Mouse (Mus musculus): ENCODE results near the gene Itpripl1. TPM values are rescaled to one million over a fixed set of nuclear protein-coding genes. Genes with fewer than 3 reads are reported as not detected.
"Not testable (repeated sequence)": the region's sequence is repeated elsewhere in the genome, so short reads cannot be mapped to it uniquely, and the experiment has no call there.

Gene Itpripl1
- 1 to 10 TPM; 1.9 to 5.1 (median 3.6) TPM for total RNA-seq (2022)

- DNase-seq (ENCODE audit: low spot score in 2 of 2) = peak in 1 of 2 experiments; percentile 12
Measured at GRCm38 (mm10) chr2:127143158-127144063, at the start of gene Itpripl1. Itpripl1 (minus strand) TSS chr2:127143442.

- DNase-seq (ENCODE audit: low spot score in 2 of 2) = no peak
Measured at GRCm38 (mm10) chr2:127189574-127189973, 46.3 kb upstream of the Itpripl1 start.

GRCm38 (mm10) chr2:127182598-127183381, 39.5 kb upstream of the Itpripl1 start:
- DNase-seq (ENCODE audit: low spot score in 2 of 2) = peak; percentile 65 to 87

- not testable (repeated sequence) for DNase-seq (ENCODE audit: low spot score in 2 of 2)
Measured at GRCm38 (mm10) chr2:127166261-127166660, 23.0 kb upstream of the Itpripl1 start.

GRCm38 (mm10) chr2:127165675-127166074, 22.4 kb upstream of the Itpripl1 start:
- DNase-seq (ENCODE audit: low spot score in 2 of 2) = no peak

GRCm38 (mm10) chr2:127145699-127146098, 2.5 kb upstream of the Itpripl1 start:
- no peak for DNase-seq (ENCODE audit: low spot score in 2 of 2)

GRCm38 (mm10) chr2:127142577-127143157, 575 bp downstream of the Itpripl1 start:
- no peak for DNase-seq (ENCODE audit: low spot score in 2 of 2)

- no peak for DNase-seq (ENCODE audit: low spot score in 2 of 2)
Measured at GRCm38 (mm10) chr2:127142031-127142430, 1.2 kb downstream of the Itpripl1 start.

- no peak for DNase-seq (ENCODE audit: low spot score in 2 of 2)
Measured at GRCm38 (mm10) chr2:127140011-127140410, 3.2 kb downstream of the Itpripl1 start.

GRCm38 (mm10) chr2:127139605-127140004, 3.6 kb downstream of the Itpripl1 start:
- no peak for DNase-seq (ENCODE audit: low spot score in 2 of 2)

- DNase-seq (ENCODE audit: low spot score in 2 of 2) = no peak
Measured at GRCm38 (mm10) chr2:127139094-127139493, 4.1 kb downstream of the Itpripl1 start.

- no peak for DNase-seq (ENCODE audit: low spot score in 2 of 2)
Measured at GRCm38 (mm10) chr2:127138449-127138848, 4.8 kb downstream of the Itpripl1 start.

GRCm38 (mm10) chr2:127137838-127138420, 5.3 kb downstream of the Itpripl1 start:
- DNase-seq (ENCODE audit: low spot score in 2 of 2) = no peak

- no peak for DNase-seq (ENCODE audit: low spot score in 2 of 2)
Measured at GRCm38 (mm10) chr2:127136979-127137378, 6.3 kb downstream of the Itpripl1 start.

GRCm38 (mm10) chr2:127135255-127135654, 8.0 kb downstream of the Itpripl1 start:
- not testable (repeated sequence) for DNase-seq (ENCODE audit: low spot score in 2 of 2)

- peak; percentile 75 to 84 for DNase-seq (ENCODE audit: low spot score in 2 of 2)
Measured at GRCm38 (mm10) chr2:127133621-127134461, 9.4 kb downstream of the Itpripl1 start, which contains the start of gene Ncaph. Ncaph (minus strand) TSS chr2:127133954.

- no peak for DNase-seq (ENCODE audit: low spot score in 2 of 2)
Measured at GRCm38 (mm10) chr2:127131353-127131752, 11.9 kb downstream of the Itpripl1 start.

GRCm38 (mm10) chr2:127128926-127129325, 14.3 kb downstream of the Itpripl1 start:
- DNase-seq (ENCODE audit: low spot score in 2 of 2) = no peak

- DNase-seq (ENCODE audit: low spot score in 2 of 2) = no peak
Measured at GRCm38 (mm10) chr2:127121591-127122235, 21.5 kb downstream of the Itpripl1 start.

GRCm38 (mm10) chr2:127108986-127109385, 34.3 kb downstream of the Itpripl1 start:
- no peak for DNase-seq (ENCODE audit: low spot score in 2 of 2)
